Mouse (Mus musculus): Measurements from ENCODE around the gene Hectd3. TPM values are rescaled to one million over a fixed set of nuclear protein-coding genes. Genes with fewer than 3 reads are reported as not detected.
A peak's percentile ranks its signal among the peaks of the same experiment; 100 is the strongest.

Hectd3 gene
- polyA plus RNA-seq, 1 experiment = 51.9 TPM

- TF ChIP-seq CTCF (conservative IDR thresholded peaks at IDR 0.05; ENCODE audit: insufficient read depth, insufficient read length, low read depth, low read length) (no peak), POLR2A (IDR thresholded peaks at IDR 0.05; ENCODE audit: low read depth, low read length) (no peak)
- 74% methylated on average over 2 of the region's 2 CpGs for WGBS
- Histone ChIP-seq H3K27ac (ENCODE audit: insufficient read depth, low read depth, low read length) (no peak overlapping the region), H3K4me1 (ENCODE audit: control insufficient read depth, insufficient read depth, low read length) (no peaks in the 10 kb centered on the region; the same call in 1 of the 2 replicates), H3K27me3 (replicated peaks; ENCODE audit: control insufficient read depth, insufficient read depth, low read length) (no peaks in the 10 kb centered on the region), H3K4me3 (ENCODE audit: insufficient read depth, low read depth, low read length) (no peak overlapping the region), H3K36me3 (ENCODE audit: control insufficient read depth, insufficient read depth, low read length) (no peaks in the 10 kb centered on the region)
- no peak for DNase-seq
Observed at GRCm38 (mm10) chr4:117017738-117018137, 22.6 kb downstream of the Hectd3 start.

- TF ChIP-seq POLR2A (IDR thresholded peaks at IDR 0.05; ENCODE audit: low read depth, low read length) = no peak
- TF ChIP-seq CTCF (conservative IDR thresholded peaks at IDR 0.05; ENCODE audit: insufficient read depth, insufficient read length, low read depth, low read length) = no peak
- 92% methylated on average over 7 of the region's 7 CpGs for WGBS
Observed at GRCm38 (mm10) chr4:117018327-117018726, 23.2 kb downstream of the Hectd3 start.

GRCm38 (mm10) chr4:117019206-117020134, 24.4 kb downstream of the Hectd3 start, which contains the start of gene Eif2b3:
Gene Eif2b3 (plus strand): TSS chr4:117019402.
- TF ChIP-seq CTCF (conservative IDR thresholded peaks at IDR 0.05; ENCODE audit: insufficient read depth, insufficient read length, low read depth, low read length) (no peak), POLR2A (IDR thresholded peaks at IDR 0.05; ENCODE audit: low read depth, low read length) (peak; percentile 19)
- no peaks in the 10 kb centered on the region for H3K36me3 ChIP-seq (ENCODE audit: control insufficient read depth, insufficient read depth, low read length)
- DNase-seq = peak; percentile 93
- peak within 1 kb of the TSS; percentile 88 for H3K4me3 ChIP-seq (ENCODE audit: insufficient read depth, low read depth, low read length)
- WGBS = under 1% methylated on average over 61 of the region's 61 CpGs
- H3K27ac ChIP-seq (ENCODE audit: insufficient read depth, low read depth, low read length) = no peak within 1 kb of the TSS
- no peaks in the 10 kb centered on the region; the same call in 1 of the 2 replicates for H3K4me1 ChIP-seq (ENCODE audit: control insufficient read depth, insufficient read depth, low read length)
- H3K27me3 ChIP-seq (replicated peaks; ENCODE audit: control insufficient read depth, insufficient read depth, low read length) = no peaks in the 10 kb centered on the region

More at GRCm38 (mm10) chr4:117018327-117018726, 23.2 kb downstream of the Hectd3 start:
- H3K36me3 ChIP-seq (ENCODE audit: control insufficient read depth, insufficient read depth, low read length) = no peaks in the 10 kb centered on the region
- no peak overlapping the region for H3K4me3 ChIP-seq (ENCODE audit: insufficient read depth, low read depth, low read length)
- H3K27ac ChIP-seq (ENCODE audit: insufficient read depth, low read depth, low read length) = no peak overlapping the region
- no peaks in the 10 kb centered on the region for H3K27me3 ChIP-seq (replicated peaks; ENCODE audit: control insufficient read depth, insufficient read depth, low read length)
- no peak for DNase-seq
- H3K4me1 ChIP-seq (ENCODE audit: control insufficient read depth, insufficient read depth, low read length) = no peaks in the 10 kb centered on the region; the same call in 1 of the 2 replicates

- no peak overlapping the region for H3K27ac ChIP-seq (ENCODE audit: insufficient read depth, low read depth, low read length)
- no peaks in the 10 kb centered on the region for H3K27me3 ChIP-seq (replicated peaks; ENCODE audit: control insufficient read depth, insufficient read depth, low read length)
- DNase-seq = no peak
- no peaks in the 10 kb centered on the region; the same call in 1 of the 2 replicates for H3K36me3 ChIP-seq (ENCODE audit: control insufficient read depth, insufficient read depth, low read length)
- H3K4me1 ChIP-seq (ENCODE audit: control insufficient read depth, insufficient read depth, low read length) = no peaks in the 10 kb centered on the region; the same call in 1 of the 2 replicates
- TF ChIP-seq POLR2A (IDR thresholded peaks at IDR 0.05; ENCODE audit: low read depth, low read length) (no peak), CTCF (conservative IDR thresholded peaks at IDR 0.05; ENCODE audit: insufficient read depth, insufficient read length, low read depth, low read length) (no peak)
- WGBS = 97% methylated on average over 4 of the region's 4 CpGs
- H3K4me3 ChIP-seq (ENCODE audit: insufficient read depth, low read depth, low read length) = no peak overlapping the region
Observed at GRCm38 (mm10) chr4:117023469-117023868, 28.4 kb downstream of the Hectd3 start.

- 91% methylated on average over 1 of the region's 1 CpGs for WGBS
- Histone ChIP-seq H3K4me3 (ENCODE audit: insufficient read depth, low read depth, low read length) (no peak overlapping the region), H3K27me3 (replicated peaks; ENCODE audit: control insufficient read depth, insufficient read depth, low read length) (no peaks in the 10 kb centered on the region), H3K27ac (ENCODE audit: insufficient read depth, low read depth, low read length) (no peak overlapping the region), H3K36me3 (ENCODE audit: control insufficient read depth, insufficient read depth, low read length) (no peaks in the 10 kb centered on the region; the same call in 1 of the 2 replicates), H3K4me1 (ENCODE audit: control insufficient read depth, insufficient read depth, low read length) (no peaks in the 10 kb centered on the region)
- peak; percentile 14 for DNase-seq
- TF ChIP-seq POLR2A (IDR thresholded peaks at IDR 0.05; ENCODE audit: low read depth, low read length) (no peak), CTCF (conservative IDR thresholded peaks at IDR 0.05; ENCODE audit: insufficient read depth, insufficient read length, low read depth, low read length) (peak; percentile 29; the same call in 1 of the 2 replicates)
Observed at GRCm38 (mm10) chr4:117031105-117031504, 36.0 kb downstream of the Hectd3 start.

GRCm38 (mm10) chr4:117039925-117040687, 45.0 kb downstream of the Hectd3 start:
- no peaks in the 10 kb centered on the region for H3K36me3 ChIP-seq (ENCODE audit: control insufficient read depth, insufficient read depth, low read length)
- peaks cover 12% of the 10 kb centered on the region for H3K4me1 ChIP-seq (ENCODE audit: control insufficient read depth, insufficient read depth, low read length)
- no peaks in the 10 kb centered on the region for H3K27me3 ChIP-seq (replicated peaks; ENCODE audit: control insufficient read depth, insufficient read depth, low read length)
- TF ChIP-seq CTCF (conservative IDR thresholded peaks at IDR 0.05; ENCODE audit: insufficient read depth, insufficient read length, low read depth, low read length) (no peak), POLR2A (IDR thresholded peaks at IDR 0.05; ENCODE audit: low read depth, low read length) (no peak)
- DNase-seq = peak; percentile 70
- WGBS = 30% methylated on average over 9 of the region's 9 CpGs
- H3K27ac ChIP-seq (ENCODE audit: insufficient read depth, low read depth, low read length) = peak overlapping the region; percentile 38
- H3K4me3 ChIP-seq (ENCODE audit: insufficient read depth, low read depth, low read length) = no peak overlapping the region
